In the genomic region with DNA sequence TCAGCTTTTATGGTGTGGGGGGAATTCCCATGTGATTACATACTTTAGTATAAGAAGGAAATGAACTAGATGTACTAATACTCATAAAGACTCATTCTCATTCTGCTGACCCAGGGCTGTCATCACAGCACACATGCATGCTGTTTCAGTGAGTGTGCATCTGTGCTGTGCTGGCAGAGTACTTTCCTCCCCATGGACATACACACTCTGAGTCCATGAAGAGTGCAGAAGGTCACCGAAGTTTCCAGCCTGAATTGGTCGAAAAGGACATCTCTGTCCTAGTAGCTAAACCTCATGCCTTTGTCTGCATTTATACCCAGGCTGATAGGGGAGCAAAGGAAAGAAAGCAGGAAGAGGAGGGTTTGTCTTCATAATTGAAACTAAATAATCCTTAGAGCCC, we compare ENCODE assay signal across 24 mouse cellular contexts.
DNase-seq lines count a peak whose midpoint lies in the region; ATAC-seq and TF ChIP-seq lines count a peak whose summit lies in the region.
"Had no signal": no experiment of that assay in that cellular context is flagged by ENCODE, and none has a peak within 500 bp of the region (broad histone marks: within the 10 kb centered on the region; RNA-seq: fewer than 3 reads in every experiment).

No protein-coding gene starts in this region.

- no peak overlapping the region for H3K4me3 ChIP-seq in heart, adult 2 months
- H3K4me3 ChIP-seq in lung, postnatal 0 days (ENCODE audit: low read depth, low read length), result no peak overlapping the region
- no peak overlapping the region for H3K4me3 ChIP-seq in intestine, embryonic 16.5 days (ENCODE audit: low read length)
- no peak overlapping the region for H3K4me3 ChIP-seq in kidney, adult 2 months (ENCODE audit: insufficient read depth, low read depth, low read length)
- H3K4me3 ChIP-seq: embryonic facial prominence, embryonic 12.5 days; forebrain, embryonic 13.5 days; hindbrain, embryonic 12.5 days; layer of hippocampus, adult 2 months; limb, embryonic 13.5 days; lung, embryonic 15.5 days; midbrain, embryonic 10.5 days; myocyte; neural tube, embryonic 13.5 days had no signal

- H3K9me3 ChIP-seq in lung, postnatal 0 days (ENCODE audit: low read length), result no peaks in the 10 kb centered on the region
- H3K9me3 ChIP-seq in intestine, embryonic 16.5 days (ENCODE audit: control insufficient read depth, low read length), result no peaks in the 10 kb centered on the region
- H3K9me3 ChIP-seq: embryonic facial prominence, embryonic 12.5 days; forebrain, embryonic 13.5 days; hindbrain, embryonic 12.5 days; limb, embryonic 13.5 days; lung, embryonic 15.5 days; midbrain, embryonic 10.5 days; neural tube, embryonic 13.5 days had no signal

- H3K4me1 ChIP-seq in heart, adult 2 months (ENCODE audit: control insufficient read depth, insufficient read depth, low read length), result peaks cover 2% of the 10 kb centered on the region; the same call in 1 of the 2 replicates
- H3K4me1 ChIP-seq in lung, postnatal 0 days (ENCODE audit: insufficient read depth, low read depth, low read length), result no peaks in the 10 kb centered on the region
- H3K4me1 ChIP-seq in intestine, embryonic 16.5 days (ENCODE audit: control insufficient read depth, insufficient read depth, low read length), result no peaks in the 10 kb centered on the region
- no peaks in the 10 kb centered on the region for H3K4me1 ChIP-seq in kidney, adult 2 months (ENCODE audit: control insufficient read depth, insufficient read depth, low read length)
- H3K4me1 ChIP-seq: embryonic facial prominence, embryonic 12.5 days; forebrain, embryonic 13.5 days; hindbrain, embryonic 12.5 days; limb, embryonic 13.5 days; lung, embryonic 15.5 days; midbrain, embryonic 10.5 days; neural tube, embryonic 13.5 days had no signal

- no peak for DNase-seq in heart, adult 2 months
- no peak for DNase-seq in heart, postnatal 4 days
- peak; percentile 12 for DNase-seq in lung, postnatal 0 days (ENCODE audit: low spot score)
- no peak for DNase-seq in lung, postnatal 25 days (ENCODE audit: low spot score)
- DNase-seq in kidney, adult 2 months, result no peak
- no peak for DNase-seq in right cerebral cortex, postnatal 10 days (ENCODE audit: low spot score in 2 of 2)
- DNase-seq: adrenal gland, postnatal 10 days; cerebellum, adult 18-20 months; cerebellum, postnatal 14 days; kidney, postnatal 25 days; retina, postnatal 1 day had no signal

- no peaks in the 10 kb centered on the region; the same call in 1 of the 2 replicates for H3K36me3 ChIP-seq in heart, adult 2 months (ENCODE audit: control insufficient read depth, insufficient read depth, low read length)
- H3K36me3 ChIP-seq in lung, postnatal 0 days (ENCODE audit: insufficient read depth, low read length), result no peaks in the 10 kb centered on the region
- H3K36me3 ChIP-seq in intestine, embryonic 16.5 days (ENCODE audit: control insufficient read depth, insufficient read depth, low read length), result peaks cover 3% of the 10 kb centered on the region; the same call in 1 of the 2 replicates
- H3K36me3 ChIP-seq in kidney, adult 2 months (ENCODE audit: control insufficient read depth, insufficient read depth, low read length), result no peaks in the 10 kb centered on the region
- H3K36me3 ChIP-seq: hindbrain, embryonic 12.5 days; midbrain, embryonic 10.5 days; neural tube, embryonic 13.5 days had no signal

- intact Hi-C loops in heart, adult 2 months (cut with DNase I), result no loop called here

- WGBS in heart, adult 2 months, result 58% methylated on average over 2 of the region's 2 CpGs
- WGBS in lung, postnatal 0 days, result 71% methylated on average over 2 of the region's 2 CpGs
- WGBS in intestine, embryonic 16.5 days, result 68% methylated on average over 2 of the region's 2 CpGs
- 79% methylated on average over 2 of the region's 2 CpGs for WGBS in kidney, adult 2 months

- no peak overlapping the region for H3K9ac ChIP-seq in heart, adult 2 months (ENCODE audit: low read depth, low read length)
- H3K9ac ChIP-seq in lung, postnatal 0 days (replicated peaks; ENCODE audit: low read depth), result no peak overlapping the region
- H3K9ac ChIP-seq in intestine, embryonic 16.5 days (ENCODE audit: low read depth, low read length), result no peak overlapping the region
- H3K9ac ChIP-seq: embryonic facial prominence, embryonic 12.5 days; forebrain, embryonic 13.5 days; hindbrain, embryonic 12.5 days; limb, embryonic 13.5 days; liver, embryonic 14.5 days; lung, embryonic 15.5 days; neural tube, embryonic 13.5 days had no signal

- ATAC-seq in lung, postnatal 0 days, result 0 out of 2 replicates have a peak, but pooled peaks have one; percentile 35
- ATAC-seq in intestine, embryonic 16.5 days, result no peak; the same call in 1 of the 2 replicates
- ATAC-seq: activated CD4-positive, CD25-positive, alpha-beta regulatory T cell, adult 4 months; forebrain, embryonic 13.5 days; midbrain, embryonic 16.5 days had no signal

- H3K27me3 ChIP-seq in heart, adult 2 months (ENCODE audit: control insufficient read depth, insufficient read depth, low read length), result no peaks in the 10 kb centered on the region
- H3K27me3 ChIP-seq in lung, postnatal 0 days (replicated peaks; ENCODE audit: insufficient read depth, low read length), result no peaks in the 10 kb centered on the region
- no peaks in the 10 kb centered on the region for H3K27me3 ChIP-seq in intestine, embryonic 16.5 days (replicated peaks; ENCODE audit: control insufficient read depth, insufficient read depth, low read length)
- no peaks in the 10 kb centered on the region for H3K27me3 ChIP-seq in kidney, adult 2 months (replicated peaks; ENCODE audit: control insufficient read depth, insufficient read depth, low read length)
- H3K27me3 ChIP-seq: embryonic facial prominence, embryonic 12.5 days; forebrain, embryonic 13.5 days; hindbrain, embryonic 12.5 days; limb, embryonic 13.5 days; lung, embryonic 15.5 days; neural tube, embryonic 13.5 days had no signal

- no peaks in the 10 kb centered on the region for H3K79me2 ChIP-seq in heart, adult 2 months (replicated peaks; ENCODE audit: control insufficient read depth, insufficient read depth, low read length)

- no peak for TF ChIP-seq EP300 in heart, adult 2 months (IDR thresholded peaks at IDR 0.05; ENCODE audit: insufficient read depth, low read depth, low read length)
- no peak for TF ChIP-seq EP300 in lung, postnatal 0 days (IDR thresholded peaks at IDR 0.05)

- H3K27ac ChIP-seq in heart, adult 2 months, result peak overlapping the region; percentile 12; the same call in 1 of the 2 replicates
- no peak overlapping the region for H3K27ac ChIP-seq in lung, postnatal 0 days (ENCODE audit: low read length)
- peak overlapping the region; percentile 61; the same call in 1 of the 2 replicates for H3K27ac ChIP-seq in intestine, embryonic 16.5 days (ENCODE audit: low read length)
- H3K27ac ChIP-seq in kidney, adult 2 months (ENCODE audit: insufficient read depth, low read depth, low read length), result no peak overlapping the region
- H3K27ac ChIP-seq: embryonic facial prominence, embryonic 12.5 days; forebrain, embryonic 13.5 days; hindbrain, embryonic 12.5 days; layer of hippocampus, adult 2 months; limb, embryonic 13.5 days; liver, embryonic 14.5 days; lung, embryonic 15.5 days; midbrain, embryonic 10.5 days; neural tube, embryonic 13.5 days had no signal

- no peak overlapping the region for H3K4me2 ChIP-seq in lung, postnatal 0 days (replicated peaks; ENCODE audit: low read depth, low read length)
- H3K4me2 ChIP-seq in intestine, embryonic 16.5 days (ENCODE audit: low read depth, low read length), result no peak overlapping the region
- H3K4me2 ChIP-seq: embryonic facial prominence, embryonic 12.5 days; forebrain, embryonic 13.5 days; hindbrain, embryonic 12.5 days; limb, embryonic 13.5 days; lung, embryonic 15.5 days; neural tube, embryonic 13.5 days had no signal

- TF ChIP-seq POLR2A in heart, adult 2 months (IDR thresholded peaks at IDR 0.05; ENCODE audit: insufficient read depth, low read depth, low read length), result no peak
- TF ChIP-seq POLR2A in kidney, adult 2 months (IDR thresholded peaks at IDR 0.05; ENCODE audit: low read depth, low read length), result no peak

- no peak for TF ChIP-seq CTCF in heart, adult 2 months (IDR thresholded peaks at IDR 0.05)
- no peak for TF ChIP-seq CTCF in lung, postnatal 0 days (IDR thresholded peaks at IDR 0.05)
- TF ChIP-seq CTCF in kidney, adult 2 months (conservative IDR thresholded peaks at IDR 0.05; ENCODE audit: insufficient read depth, insufficient read length, low read depth, low read length), result no peak

Comparison
In these comparisons a context has a peak if more than half of its experiments do, and no peak if none do; other contexts are left out.
1. H3K27ac ChIP-seq: peak in heart, adult 2 months (single experiment) and intestine, embryonic 16.5 days (single experiment); none in lung, postnatal 0 days (single experiment) and kidney, adult 2 months (single experiment).